In genomic region chr6:140508475-140509150, GRCm38 (mm10) we compare ENCODE assay signal across 11 mouse cellular contexts.
DNase-seq lines count a peak whose midpoint lies in the region; ATAC-seq and TF ChIP-seq lines count a peak whose summit lies in the region.
"Had no signal": no experiment of that assay in that cellular context is flagged by ENCODE, and none has a peak within 500 bp of the region (broad histone marks: within the 10 kb centered on the region; RNA-seq: fewer than 3 reads in every experiment).

No protein-coding gene starts in this region.

- DNase-seq in kidney, adult 2 months = no peak
- no peak for DNase-seq in kidney, postnatal 4 days
- DNase-seq in 416B (ENCODE audit: low read depth) = peak; percentile 45
- peak; percentile 19 for DNase-seq in R1 (ENCODE audit: low read depth, low spot score)
- DNase-seq in limb, embryonic 11.5 days (ENCODE audit: low spot score) = no peak
- DNase-seq in adrenal gland, postnatal 14 days = no peak
- no peak for DNase-seq in left cerebral cortex, postnatal 36 days (ENCODE audit: low spot score in 2 of 2)
- DNase-seq in layer of hippocampus, adult 9-10 months (ENCODE audit: low spot score) = no peak
- DNase-seq: lung, adult 18-20 months had no signal

- intact Hi-C loops in left cerebral cortex, postnatal 36 days (cut with DNase I) = no loop called here

- no peak overlapping the region for H3K4me3 ChIP-seq in kidney, adult 2 months (ENCODE audit: insufficient read depth, low read depth, low read length)
- H3K4me3 ChIP-seq in limb, embryonic 11.5 days (ENCODE audit: low read depth, low read length) = no peak overlapping the region
- H3K4me3 ChIP-seq: erythroblast, embryonic 14.5 days; heart, embryonic 13.5 days had no signal

- H3K36me3 ChIP-seq in kidney, adult 2 months (ENCODE audit: control insufficient read depth, insufficient read depth, low read length) = no peaks in the 10 kb centered on the region
- no peaks in the 10 kb centered on the region for H3K36me3 ChIP-seq in limb, embryonic 11.5 days (ENCODE audit: control insufficient read depth, insufficient read depth, low read length)
- H3K36me3 ChIP-seq: heart, embryonic 13.5 days had no signal

- WGBS in kidney, adult 2 months = 81% methylated on average over 13 of the region's 13 CpGs
- WGBS in limb, embryonic 11.5 days = 61% methylated on average over 13 of the region's 13 CpGs

- TF ChIP-seq POLR2A in kidney, adult 2 months (IDR thresholded peaks at IDR 0.05; ENCODE audit: low read depth, low read length) = no peak

- H3K4me2 ChIP-seq in limb, embryonic 11.5 days (ENCODE audit: low read depth, severe bottlenecking) = no peak overlapping the region
- H3K4me2 ChIP-seq: heart, embryonic 13.5 days had no signal

- H3K9ac ChIP-seq in limb, embryonic 11.5 days (ENCODE audit: low read length) = no peak overlapping the region
- H3K9ac ChIP-seq: heart, embryonic 13.5 days had no signal

- no peak for ATAC-seq in limb, embryonic 11.5 days (ENCODE audit: insufficient number of reproducible peaks, low FRiP score, low TSS enrichment, low read depth)

- no peak for TF ChIP-seq CTCF in kidney, adult 2 months (conservative IDR thresholded peaks at IDR 0.05; ENCODE audit: insufficient read depth, insufficient read length, low read depth, low read length)

- no peaks in the 10 kb centered on the region for H3K9me3 ChIP-seq in limb, embryonic 11.5 days (ENCODE audit: control insufficient read depth, low read length)
- H3K9me3 ChIP-seq: heart, embryonic 13.5 days had no signal

- peaks cover 17% of the 10 kb centered on the region; the same call in 1 of the 2 replicates for H3K4me1 ChIP-seq in kidney, adult 2 months (ENCODE audit: control insufficient read depth, insufficient read depth, low read length)
- peaks cover 21% of the 10 kb centered on the region for H3K4me1 ChIP-seq in limb, embryonic 11.5 days (ENCODE audit: control insufficient read depth, insufficient read depth, low read length)

- no peaks in the 10 kb centered on the region for H3K27me3 ChIP-seq in kidney, adult 2 months (replicated peaks; ENCODE audit: control insufficient read depth, insufficient read depth, low read length)
- H3K27me3 ChIP-seq in limb, embryonic 11.5 days (ENCODE audit: control insufficient read depth, insufficient read depth, low read length) = no peaks in the 10 kb centered on the region
- H3K27me3 ChIP-seq: heart, embryonic 13.5 days had no signal

- H3K27ac ChIP-seq in kidney, adult 2 months (ENCODE audit: insufficient read depth, low read depth, low read length) = peak overlapping the region; percentile 59
- peak overlapping the region; percentile 47; the same call in 1 of the 2 replicates for H3K27ac ChIP-seq in limb, embryonic 11.5 days (replicated peaks; ENCODE audit: low read depth, low read length)
- H3K27ac ChIP-seq: heart, embryonic 13.5 days had no signal

Comparison
In these comparisons a context has a peak if more than half of its experiments do, and no peak if none do; other contexts are left out.
1. DNase-seq: peak in 416B (single experiment) and R1 (single experiment); none in kidney, adult 2 months (single experiment), kidney, postnatal 4 days (0 of 2), limb, embryonic 11.5 days (single experiment), adrenal gland, postnatal 14 days (single experiment), left cerebral cortex, postnatal 36 days (0 of 2) and layer of hippocampus, adult 9-10 months (single experiment).